ENCODE assay signal across 20 mouse cellular contexts in the genomic region with DNA sequence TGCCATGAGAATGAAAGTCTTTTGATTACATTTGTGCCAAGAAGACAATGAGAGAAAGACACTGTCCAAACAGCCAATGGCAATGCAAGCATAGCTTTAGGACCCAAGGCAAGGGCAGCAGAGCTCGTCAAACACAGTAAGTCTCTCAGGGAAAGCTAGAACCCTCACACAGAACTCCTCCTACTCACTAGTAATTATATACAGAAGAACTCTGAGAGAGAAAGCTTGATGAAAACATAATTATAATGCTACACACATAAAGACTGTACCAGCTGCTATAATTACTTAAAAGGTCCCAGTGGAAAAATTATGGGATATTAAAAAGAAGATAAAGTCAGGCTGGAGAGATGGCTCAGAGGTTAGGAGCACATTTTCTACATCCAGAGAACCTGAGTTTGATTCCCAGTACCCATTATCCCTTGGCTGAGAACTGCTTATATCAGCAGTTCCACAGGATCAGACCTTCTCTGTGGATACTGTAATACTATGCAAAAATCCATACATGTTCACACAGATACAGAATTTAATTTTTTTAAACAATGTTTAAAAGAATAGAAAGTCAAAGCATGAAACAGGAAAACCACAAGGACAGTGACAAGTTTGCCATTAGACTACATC. TPM values are rescaled to one million over a fixed set of nuclear protein-coding genes. Genes with fewer than 3 reads are reported as not detected.
"Had no signal": no experiment of that assay in that cellular context is flagged by ENCODE, and none has a peak within 500 bp of the region (broad histone marks: within the 10 kb centered on the region; RNA-seq: fewer than 3 reads in every experiment).

No protein-coding gene starts in this region.

- H3K4me1 ChIP-seq: limb, embryonic 15.5 days; midbrain, embryonic 12.5 days; midbrain, embryonic 15.5 days had no signal

- H3K36me3 ChIP-seq: limb, embryonic 12.5 days; limb, embryonic 15.5 days; midbrain, embryonic 12.5 days; midbrain, embryonic 15.5 days had no signal

- H3K9ac ChIP-seq: limb, embryonic 12.5 days; limb, embryonic 15.5 days; liver, embryonic 14.5 days; liver, postnatal 0 days; lung, embryonic 14.5 days; midbrain, embryonic 12.5 days; midbrain, embryonic 15.5 days had no signal

- H3K9me3 ChIP-seq: limb, embryonic 12.5 days; limb, embryonic 15.5 days; midbrain, embryonic 12.5 days; midbrain, embryonic 15.5 days had no signal

- H3K27me3 ChIP-seq: limb, embryonic 12.5 days; limb, embryonic 15.5 days; midbrain, embryonic 12.5 days; midbrain, embryonic 15.5 days had no signal

- H3K4me3 ChIP-seq: layer of hippocampus, adult 2 months; limb, embryonic 12.5 days; limb, embryonic 15.5 days; midbrain, embryonic 12.5 days; midbrain, embryonic 15.5 days had no signal

- H3K27ac ChIP-seq: kidney, postnatal 0 days; layer of hippocampus, adult 2 months; limb, embryonic 12.5 days; limb, embryonic 15.5 days; liver, embryonic 14.5 days; macrophage; midbrain, embryonic 12.5 days; midbrain, embryonic 15.5 days had no signal

- H3K4me2 ChIP-seq: limb, embryonic 12.5 days; limb, embryonic 15.5 days; liver, embryonic 11.5 days; lung, embryonic 14.5 days; midbrain, embryonic 12.5 days; midbrain, embryonic 15.5 days had no signal

- ATAC-seq: liver, postnatal 0 days; lung, postnatal 0 days; midbrain, embryonic 15.5 days had no signal

- DNase-seq: kidney, adult 2 months; kidney, postnatal 25 days; layer of hippocampus, adult 9-11 months; left cerebral cortex, postnatal 4 days; liver, postnatal 0 days; lung, embryonic 14.5 days; thymus, adult 18-20 months; thymus, postnatal 36 days had no signal

RNA-seq across cellular contexts. Expression of a gene that starts 37.2 kb away (rescaled TPM):
- total RNA-seq: megakaryocyte, adult 5-6 weeks; neutrophil, adult 5-6 weeks had no signal
- polyA plus RNA-seq: macrophage had no signal
